Mouse (Mus musculus) cerebellum, adult 11-12 months (tissue): ENCODE measurements around the gene 4933407L21Rik.
A peak's percentile ranks its signal among the peaks of the same experiment; 100 is the strongest.

Source experiments
- DNase-seq: peaks from one replicate; pipeline ENCODE4 v3.0.0; 2022

The 4933407L21Rik gene

GRCm38 (mm10) chr1:85928057-85928687, at the start of gene 4933407L21Rik:
Gene 4933407L21Rik (plus strand): TSS chr1:85928483.
- peak; percentile 38 for DNase-seq

- no peak for DNase-seq
These were observed 46.3 kb upstream of the 4933407L21Rik start for GRCm38 (mm10) chr1:85882003-85882402.

GRCm38 (mm10) chr1:85887221-85887620, 41.1 kb upstream of the 4933407L21Rik start:
- no peak for DNase-seq

DNA sequence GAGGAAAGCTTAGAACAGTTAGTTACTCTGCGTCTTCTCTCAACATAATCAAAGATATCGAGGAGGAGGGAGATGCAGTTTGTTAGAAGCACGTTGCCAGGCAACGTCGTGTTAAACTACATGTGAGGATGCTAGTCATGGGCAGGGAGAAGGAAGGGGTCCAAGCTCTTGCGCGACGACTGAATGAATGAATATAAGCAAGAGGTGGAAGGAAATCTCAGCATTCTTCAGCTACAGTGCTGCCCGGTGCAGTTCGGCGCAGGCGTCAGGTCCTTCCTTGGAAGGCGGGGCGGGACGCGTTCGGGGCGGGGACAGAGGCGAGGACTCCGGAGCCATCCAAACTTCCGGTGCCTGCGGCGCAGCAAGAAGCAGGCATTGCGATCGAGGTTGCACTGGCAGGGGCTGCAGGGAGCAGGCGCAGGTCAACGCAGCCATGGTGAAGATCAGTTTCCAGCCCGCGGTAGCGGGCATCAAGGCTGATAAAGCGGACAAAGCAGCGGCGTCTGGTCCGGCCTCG, 34.0 kb upstream of the 4933407L21Rik start, which contains the start of gene Itm2c:
TSS of gene Itm2c (plus strand) at position 51 of the 517 bp plus-strand sequence.
- DNase-seq = peak; percentile 90

- DNase-seq = peak; percentile 70
These were observed 33.4 kb upstream of the 4933407L21Rik start for GRCm38 (mm10) chr1:85894748-85895360.

DNA sequence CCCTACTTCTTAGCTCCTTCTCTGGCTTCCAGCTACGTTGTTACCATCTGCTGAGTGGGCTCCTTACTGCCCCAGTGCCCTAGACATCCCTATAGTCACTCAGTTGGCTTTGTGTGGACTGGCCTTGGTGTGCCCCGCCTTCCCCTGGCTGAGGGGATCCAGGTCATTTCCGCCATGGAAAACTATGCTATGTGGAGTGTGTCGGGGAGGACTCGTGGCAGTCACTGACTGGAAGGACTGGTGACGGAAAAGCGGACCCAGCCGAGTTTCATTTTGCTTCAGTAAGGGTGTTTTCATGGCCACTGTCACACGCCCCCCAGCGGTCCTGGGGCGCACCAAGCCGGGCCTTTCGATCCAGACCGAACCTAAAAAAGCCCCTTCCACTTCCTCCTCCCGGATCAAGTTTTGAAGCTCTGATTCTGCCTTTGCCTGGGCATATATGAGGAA, 32.9 kb upstream of the 4933407L21Rik start:
- DNase-seq = peak; percentile 74

- DNase-seq = no peak
These were observed 32.2 kb upstream of the 4933407L21Rik start for GRCm38 (mm10) chr1:85896110-85896509.

DNA sequence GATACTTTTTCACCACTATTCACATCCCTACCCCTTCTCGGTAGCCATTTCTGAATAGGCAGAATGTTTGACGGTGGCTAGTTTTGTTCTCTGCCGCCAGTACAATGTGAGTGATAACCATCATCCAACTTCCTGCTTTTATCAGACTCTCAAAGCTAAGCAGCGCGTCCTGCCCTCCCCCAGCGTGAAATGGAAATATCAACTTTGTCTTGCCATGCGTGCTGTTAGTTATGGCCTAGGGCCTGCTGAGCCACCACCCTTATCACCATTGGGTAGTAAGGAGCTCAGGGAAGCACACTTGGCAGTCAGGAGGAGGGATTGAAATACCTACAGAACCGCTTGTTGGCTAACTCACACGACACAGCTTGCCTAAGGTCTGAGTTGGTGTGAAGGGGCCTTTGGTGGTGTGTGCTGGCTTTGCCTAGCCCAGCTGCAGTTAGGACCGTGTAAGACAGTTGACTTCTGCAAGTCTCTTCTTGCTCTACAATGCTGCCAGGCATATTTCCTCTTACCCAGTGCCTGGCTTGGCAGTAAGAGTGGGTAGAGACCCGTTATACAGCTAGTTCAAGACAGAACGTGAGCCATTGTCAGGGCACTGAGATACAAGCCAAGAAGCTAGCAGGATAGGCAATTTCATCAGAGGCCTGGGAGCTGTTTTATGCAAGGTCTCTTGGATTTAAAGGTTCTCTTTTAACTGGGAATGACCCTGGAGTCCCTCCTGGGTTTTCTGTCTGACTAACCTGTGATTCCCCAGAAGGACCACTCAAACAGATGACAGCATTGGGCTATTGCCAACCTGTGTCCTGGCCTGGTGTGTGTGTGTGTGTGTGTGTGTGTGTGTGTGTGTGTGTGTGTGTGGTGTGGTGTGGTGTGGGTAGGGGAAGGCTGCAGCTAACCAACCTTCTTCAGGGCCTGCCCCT, 31.2 kb upstream of the 4933407L21Rik start:
- DNase-seq = no peak

DNA sequence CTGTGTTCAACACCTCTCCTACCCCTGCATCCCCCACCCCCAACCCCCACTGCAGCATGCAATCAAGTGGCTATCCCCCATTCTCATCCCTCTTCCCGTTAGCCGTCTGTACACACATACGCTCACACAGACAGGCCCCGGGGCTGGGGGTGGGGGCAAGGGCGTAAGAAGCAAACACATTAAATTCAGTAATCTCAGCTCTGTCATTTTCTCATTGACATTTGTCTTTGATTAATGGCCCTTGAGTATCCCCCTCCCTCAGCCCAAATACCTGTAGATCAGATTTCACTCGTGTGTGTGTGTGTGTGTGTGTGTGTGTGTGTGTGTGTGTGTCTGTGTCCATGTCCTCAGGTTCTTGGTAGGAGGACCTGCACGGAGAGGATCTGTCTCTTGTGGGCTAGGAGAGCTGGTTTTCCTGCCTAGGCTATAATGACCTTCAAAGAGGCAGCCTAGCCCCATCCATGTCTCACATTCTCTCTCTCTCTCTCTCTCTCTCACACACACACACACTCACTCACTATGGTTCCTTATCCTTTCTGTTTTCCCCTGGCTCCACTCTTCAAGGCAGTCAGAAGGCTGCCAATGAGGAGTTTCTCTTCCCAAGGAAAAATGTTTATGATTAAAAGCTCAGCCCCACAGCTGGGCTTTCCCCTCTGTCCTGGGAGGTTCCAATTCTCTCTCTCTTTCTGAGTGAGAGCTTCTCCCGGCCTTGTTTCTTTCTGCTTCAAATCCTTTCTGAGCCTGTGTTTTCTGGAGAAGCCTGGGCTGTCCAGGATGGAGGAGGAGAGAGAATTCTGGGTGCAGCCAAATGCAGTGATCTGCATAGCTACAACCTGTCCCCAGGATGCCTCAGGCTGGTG, 30.2 kb upstream of the 4933407L21Rik start:
- DNase-seq = peak; percentile 36

GRCm38 (mm10) chr1:85898761-85899387, 29.4 kb upstream of the 4933407L21Rik start:
- DNase-seq = peak; percentile 86

DNA sequence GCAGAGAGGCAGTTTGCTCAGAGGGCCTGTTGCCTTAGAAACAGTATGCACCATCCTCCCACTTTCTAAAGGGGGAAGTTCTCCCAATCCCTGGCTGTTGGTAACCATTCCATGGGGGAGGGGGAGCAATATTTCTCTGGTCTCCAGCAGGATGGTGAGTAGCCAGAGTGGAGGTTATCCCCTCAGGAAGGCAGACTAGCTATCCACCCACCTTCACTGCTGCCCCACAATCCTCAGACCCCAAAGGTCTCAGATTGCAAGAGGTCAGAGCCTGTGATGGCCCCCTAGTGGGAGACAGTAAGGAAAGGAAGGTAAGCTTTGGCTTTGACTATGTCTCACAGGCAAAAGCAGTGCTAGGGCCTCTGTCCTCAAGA, 28.9 kb upstream of the 4933407L21Rik start:
- peak; percentile 57 for DNase-seq

GRCm38 (mm10) chr1:85900521-85901333, 27.6 kb upstream of the 4933407L21Rik start:
- peak; percentile 37 for DNase-seq

DNA sequence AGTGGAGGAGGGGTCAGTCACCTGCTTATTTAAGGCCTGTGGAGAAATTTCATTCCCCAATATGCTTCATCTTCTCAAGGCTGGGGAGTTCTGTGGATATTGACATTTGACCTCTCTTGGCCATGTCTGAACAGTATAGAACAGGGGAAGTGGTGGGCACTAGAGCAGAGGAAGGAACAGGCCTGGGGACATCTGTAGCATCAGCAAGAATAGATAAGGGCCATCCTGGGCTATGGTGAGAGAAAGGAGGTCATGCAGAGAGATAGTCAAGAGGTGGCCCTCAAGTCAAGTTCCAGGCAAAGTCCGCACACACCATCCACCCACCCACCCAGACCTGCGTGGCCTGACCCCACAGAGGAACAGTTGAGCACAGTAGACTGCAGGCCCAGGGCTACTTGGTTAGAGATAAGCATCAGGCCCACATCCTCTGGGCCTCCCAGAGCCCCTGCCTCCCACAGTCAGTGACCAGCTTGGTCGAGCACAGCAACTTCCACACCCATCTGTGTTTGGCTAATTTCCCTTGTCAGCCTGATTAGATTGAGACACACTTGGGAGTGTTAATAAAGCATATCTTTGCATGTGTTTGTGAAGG, 26.7 kb upstream of the 4933407L21Rik start:
- DNase-seq = peak; percentile 70

DNA sequence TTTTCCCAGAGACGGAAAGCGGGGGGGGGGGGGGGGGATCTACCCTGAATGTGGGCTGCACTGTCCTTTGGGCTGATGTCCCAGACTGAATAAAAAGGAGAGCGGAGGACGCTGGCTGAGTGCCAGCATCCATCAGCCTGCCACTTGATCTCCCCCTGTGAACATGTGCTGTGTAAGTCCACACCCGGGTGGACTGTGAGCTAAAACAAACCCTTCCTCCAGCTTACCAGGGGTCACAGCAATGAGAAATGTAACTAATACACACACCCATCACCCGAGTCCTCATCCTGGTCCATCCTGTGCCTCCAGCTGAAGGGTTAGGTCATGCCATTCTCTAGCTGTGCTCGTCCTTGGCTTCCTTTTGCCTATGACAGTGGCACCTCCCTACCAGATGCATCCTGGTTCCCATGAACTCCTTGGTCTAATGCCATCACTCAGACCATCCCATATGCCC, 26.1 kb upstream of the 4933407L21Rik start:
- DNase-seq = peak; percentile 79

- no peak for DNase-seq
These were observed 21.4 kb upstream of the 4933407L21Rik start for GRCm38 (mm10) chr1:85906892-85907291.

GRCm38 (mm10) chr1:85908754-85909590, 19.3 kb upstream of the 4933407L21Rik start:
- DNase-seq = no peak

DNA sequence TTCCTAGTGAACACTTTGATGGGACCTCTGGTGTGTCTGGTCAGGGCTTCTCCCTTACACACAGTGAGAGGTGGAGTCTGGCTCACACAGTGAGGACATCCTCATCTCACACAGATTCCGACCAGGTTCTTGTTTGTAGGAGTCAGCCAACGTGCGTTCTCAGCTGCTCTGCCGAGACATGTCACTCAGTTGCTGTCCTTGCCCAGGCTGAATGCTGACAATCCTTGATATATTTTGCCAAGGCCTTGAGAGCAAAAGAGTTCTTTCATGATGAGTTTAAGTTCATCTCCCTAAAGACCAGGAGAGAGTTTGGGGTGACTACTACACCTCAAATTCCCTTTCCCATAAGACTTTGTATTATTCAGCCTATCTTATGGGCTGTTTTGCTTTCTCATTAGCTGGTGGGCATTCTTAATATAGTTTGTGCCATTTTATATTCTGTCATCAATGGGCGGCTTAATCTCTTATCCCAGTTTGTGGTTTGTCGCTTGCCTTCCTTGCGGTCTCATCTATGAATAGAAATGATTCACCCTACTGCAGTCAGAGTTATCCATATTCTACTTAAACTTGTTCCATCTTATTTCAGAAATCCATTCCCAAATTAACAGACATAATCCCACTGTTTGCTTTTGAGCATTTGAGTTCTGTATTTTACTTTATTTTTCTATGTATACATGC, 15.1 kb upstream of the 4933407L21Rik start:
- no peak for DNase-seq

DNA sequence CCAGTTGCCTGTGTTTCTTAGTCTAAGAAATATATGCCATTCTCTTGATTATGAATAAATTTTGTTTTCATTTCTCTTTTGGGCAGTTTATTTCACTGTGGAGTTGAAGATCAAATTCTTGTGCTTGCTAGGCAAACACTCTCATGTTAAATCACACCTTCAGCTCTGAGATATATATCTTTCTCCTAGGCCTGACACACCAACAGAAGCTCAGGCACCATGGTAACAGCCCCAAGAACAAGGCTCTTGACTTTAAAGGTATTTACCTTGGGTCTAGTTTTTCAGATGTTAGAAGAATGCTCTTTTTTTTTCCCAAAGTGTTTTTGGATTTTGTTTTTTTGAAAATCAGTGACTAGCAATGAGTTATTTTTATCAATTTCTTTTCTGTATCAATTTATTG, 12.4 kb upstream of the 4933407L21Rik start:
- DNase-seq = no peak
